Mouse (Mus musculus) spleen, adult 2 months (tissue): ENCODE data around the gene Engase. TPM values are rescaled to one million over a fixed set of nuclear protein-coding genes. Genes with fewer than 3 reads are reported as not detected.

Experiments used
- DNase-seq, 2 experiments: peaks; one replicate each; pipeline versions ENCODE4 v3.0.0 to v3.0.0-alpha.2; 2012 to 2021; ENCODE audit warnings: low spot score in 2 of 2, low read depth in 1 of 2
- H3K27ac ChIP-seq: fragments of 200-500 bp; 2 replicates; pipeline ENCODE4 v1.5.1; 2012; ENCODE audit warnings: low read length, inconsistent platforms; ENCODE audit not compliant: insufficient read depth
- H3K27me3 ChIP-seq: fragments of 200-500 bp; 2 replicates; pipeline ENCODE4 v1.6.1; 2012; ENCODE audit warnings: mild to moderate bottlenecking, moderate library complexity, low read length, inconsistent platforms; ENCODE audit not compliant: control insufficient read depth, insufficient read depth
- H3K36me3 ChIP-seq: fragments of 200-500 bp; 2 replicates; pipeline ENCODE4 v1.6.1; 2012; ENCODE audit warnings: mild to moderate bottlenecking, low read length, inconsistent platforms; ENCODE audit not compliant: control insufficient read depth, insufficient read depth
- H3K4me1 ChIP-seq: fragments of 200-500 bp; 2 replicates; pipeline ENCODE4 v1.6.1; 2011; ENCODE audit warnings: inconsistent platforms; ENCODE audit not compliant: control insufficient read depth, insufficient read depth, insufficient read length
- H3K4me3 ChIP-seq: fragments of 200-500 bp; 2 replicates; pipeline ENCODE4 v1.5.1; 2011; ENCODE audit warnings: mild to moderate bottlenecking, inconsistent platforms; ENCODE audit not compliant: insufficient read depth, insufficient read length; ENCODE audit errors: extremely low read depth
- CTCF ChIP-seq: fragments of 200-500 bp; IDR thresholded peaks from 2 replicates; pipeline ENCODE4 v1.5.1; 2011; ENCODE audit warnings: mild to moderate bottlenecking, inconsistent platforms; ENCODE audit not compliant: insufficient read depth, insufficient read length, insufficient replicate concordance; ENCODE audit errors: extremely low read depth
- POLR2A ChIP-seq: fragments of 200-500 bp; IDR thresholded peaks from 2 replicates; pipeline ENCODE4 v1.6.1; 2011; ENCODE audit warnings: low read depth, low read length, inconsistent platforms
- WGBS: fragments of 180-500 bp; shearing (Covaris S2); methylation state at CpG from one replicate; pipeline ENCODE4 v1.1.7; 2018; 5-methylcytosine and 5-hydroxymethylcytosine counted together
- polyA plus RNA-seq: library from polyadenylated mRNA; depleted of rRNA; stranded (reverse); fragments of >200 nt; gene quantifications from 2 replicates; pipeline ENCODE4 v1.2.3, GENCODE M21; 2012; rRNA removed

The Engase gene
- polyA plus RNA-seq, 1 experiment = 13.8 TPM

DNA sequence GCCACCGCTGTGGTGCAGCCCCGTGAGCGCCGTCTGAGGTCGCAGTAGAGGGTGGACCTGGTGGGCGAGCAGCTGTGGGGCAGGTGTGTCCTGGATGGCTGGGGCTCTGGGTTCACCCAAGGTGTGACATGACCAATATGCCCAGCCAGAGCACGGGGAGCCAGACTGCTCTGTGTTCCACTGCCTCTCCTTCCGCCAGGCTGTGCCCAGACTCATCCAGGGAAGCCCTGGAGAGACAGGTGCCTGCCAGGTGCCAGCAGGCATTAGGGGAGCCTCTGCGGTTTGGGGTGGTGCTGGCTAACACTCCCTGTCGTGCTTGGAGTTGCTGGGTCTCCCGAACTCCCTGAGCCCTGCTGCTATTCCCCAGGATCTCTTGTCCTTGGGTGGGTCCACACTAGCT is 61.4 kb downstream of the Engase start:
- no peaks in the 10 kb centered on the region for H3K4me1 ChIP-seq
- DNase-seq = no peak
- no peaks in the 10 kb centered on the region for H3K27me3 ChIP-seq
- no peak for TF ChIP-seq POLR2A
- TF ChIP-seq CTCF = no peak
- WGBS = 85% methylated on average over 11 of the region's 11 CpGs
- no peak overlapping the region for H3K4me3 ChIP-seq
- H3K27ac ChIP-seq = no peak overlapping the region
- no peaks in the 10 kb centered on the region for H3K36me3 ChIP-seq

Other genes with a start within 250 kb of the Engase start
- gene Cyth1, start 228.2 kb upstream of the Engase start, polyA plus RNA-seq = 47.7 and 57.3 TPM in 2 replicates
- gene Usp36, start 186.6 kb upstream of the Engase start, polyA plus RNA-seq = 20.9 and 25.3 TPM in 2 replicates
- not detected in 2 replicates for gene Cep295nl, start 134.3 kb upstream of the Engase start, polyA plus RNA-seq
- gene Timp2, start 121.1 kb upstream of the Engase start, polyA plus RNA-seq = 68.1 and 75.1 TPM in 2 replicates
- gene Lgals3bp, start 74.7 kb upstream of the Engase start, polyA plus RNA-seq = 253 and 254 TPM in 2 replicates
- 42.7 and 50.5 TPM in 2 replicates for gene Cant1, start 57.7 kb upstream of the Engase start, polyA plus RNA-seq
- gene C1qtnf1, start 48.6 kb upstream of the Engase start, polyA plus RNA-seq = 10.5 and 12.0 TPM in 2 replicates